Mouse (Mus musculus) forebrain, embryonic 11.5 days (tissue): Measurements from ENCODE around the gene Cxcr6. TPM values are rescaled to one million over a fixed set of nuclear protein-coding genes. Genes with fewer than 3 reads are reported as not detected.

Source experiments
- ATAC-seq: fragments of 200-750 bp; cut with Nextera tagmentation; replicated peaks from 2 replicates; pipeline ENCODE4 v1.8.0; 2017; ENCODE audit warnings: moderate TSS enrichment; ENCODE audit not compliant: low FRiP score
- DNase-seq: peaks from one replicate; pipeline ENCODE4 v3.0.0-alpha.2; 2017; ENCODE audit warnings: low spot score
- H3K27ac ChIP-seq: fragments of 300-500 bp; sonication (generic); 2 replicates; pipeline ENCODE4 v1.5.1; 2014; ENCODE audit warnings: low read depth, low read length
- H3K27me3 ChIP-seq: fragments of 300-500 bp; sonication (generic); 2 replicates; pipeline ENCODE4 v1.6.1; 2014; ENCODE audit warnings: mild to moderate bottlenecking, low read length, mixed read lengths; ENCODE audit not compliant: control insufficient read depth, insufficient read depth
- H3K36me3 ChIP-seq: fragments of 300-500 bp; sonication (generic); 2 replicates; pipeline ENCODE4 v1.6.1; 2014; ENCODE audit warnings: mild to moderate bottlenecking, low read length, moderate library complexity, mixed read lengths; ENCODE audit not compliant: control insufficient read depth, insufficient read depth
- H3K4me1 ChIP-seq: fragments of 300-500 bp; sonication (generic); replicated peaks from 2 replicates; pipeline ENCODE4 v1.6.1; 2014; ENCODE audit warnings: low read length, mixed read lengths; ENCODE audit not compliant: control insufficient read depth, insufficient read depth
- H3K4me2 ChIP-seq: fragments of 300-500 bp; sonication (generic); 2 replicates; pipeline ENCODE4 v1.6.1; 2014; ENCODE audit warnings: low read depth, mild to moderate bottlenecking, low read length, moderate library complexity, mixed read lengths; ENCODE audit not compliant: severe bottlenecking
- H3K4me3 ChIP-seq: fragments of 300-500 bp; sonication (generic); 2 replicates; pipeline ENCODE4 v1.5.1; 2014; ENCODE audit warnings: low read depth, low read length
- H3K9ac ChIP-seq: fragments of 300-500 bp; sonication (generic); 2 replicates; pipeline ENCODE4 v1.6.1; 2014; ENCODE audit warnings: low read length
- H3K9me3 ChIP-seq: fragments of 300-500 bp; sonication (generic); 2 replicates; pipeline ENCODE4 v1.6.1; 2016; ENCODE audit warnings: low read length, mixed read lengths; ENCODE audit not compliant: control insufficient read depth
- WGBS: fragments of 180-500 bp; shearing (Covaris S2); extraction: QIAGEN DNeasy Blood & Tissue Kit; methylation state at CpG from one replicate; pipeline ENCODE4 v1.1.7; 2014; 5-methylcytosine and 5-hydroxymethylcytosine counted together
- polyA plus RNA-seq: library from polyadenylated mRNA; unstranded; fragments of >200 nt; fragmentation: Nextera tagmentation; extraction: Ambion mirVana; gene quantifications from 2 replicates; pipeline ENCODE4 v1.2.1, GENCODE M21; 2014

Gene Cxcr6
- 0.09 and 0.19 TPM in 2 replicates for polyA plus RNA-seq

DNA sequence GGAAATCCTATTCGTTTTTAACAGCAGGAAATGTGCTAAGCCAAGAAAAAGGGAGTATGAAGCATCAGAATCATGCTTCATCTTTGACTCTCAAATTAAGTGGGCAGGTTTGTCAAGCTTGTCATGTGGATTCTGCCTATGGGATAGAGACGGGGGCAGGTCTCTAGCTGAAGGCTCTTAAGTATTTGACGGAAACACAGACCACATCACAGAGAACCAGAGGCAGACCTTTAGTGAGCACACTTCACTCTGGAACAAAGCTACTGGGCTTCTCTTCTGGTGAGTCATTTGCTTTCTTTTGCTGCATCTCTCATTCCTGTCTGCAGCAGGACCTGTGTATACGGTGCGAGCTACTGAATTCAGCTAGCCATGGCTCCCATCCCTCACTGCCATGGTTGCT lies at the start of gene Cxcr6:
Cxcr6 (plus strand) TSS at position 209 of the 400 bp plus-strand sequence.
- Histone ChIP-seq H3K9ac (no peak within 1 kb of the TSS), H3K27me3 (no peaks in the 10 kb centered on the region), H3K9me3 (no peaks in the 10 kb centered on the region), H3K27ac (no peak within 1 kb of the TSS), H3K4me1 (no peaks in the 10 kb centered on the region), H3K4me3 (no peak within 1 kb of the TSS), H3K4me2 (no peak within 1 kb of the TSS), H3K36me3 (no peaks in the 10 kb centered on the region)
- DNase-seq (no peak), ATAC-seq (no peak)
- WGBS, result 94% methylated on average over 5 of the region's 5 CpGs

DNA sequence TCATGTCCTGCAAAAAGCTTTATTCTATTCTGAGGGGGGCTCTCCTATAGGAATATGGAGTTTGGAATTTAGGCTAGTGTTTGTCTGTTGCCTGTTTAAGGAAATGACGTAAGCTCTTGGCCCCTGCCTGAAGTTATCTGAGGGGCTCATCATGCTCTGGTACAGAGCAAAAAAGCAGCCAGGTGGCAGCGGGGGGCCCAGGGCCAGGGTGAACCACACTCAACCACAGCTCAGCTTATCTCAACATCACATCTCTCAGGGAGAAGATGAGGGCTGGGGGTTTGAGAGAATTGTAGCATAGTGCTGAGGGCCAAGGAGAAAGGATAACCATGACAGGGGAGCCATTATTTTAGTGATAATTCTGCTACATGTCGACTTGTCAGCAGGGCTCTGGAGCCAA lies 49.5 kb upstream of the Cxcr6 start:
- no peak overlapping the region for H3K9ac ChIP-seq
- no peak overlapping the region for H3K4me3 ChIP-seq
- H3K27me3 ChIP-seq, result no peaks in the 10 kb centered on the region
- H3K27ac ChIP-seq, result no peak overlapping the region
- no peaks in the 10 kb centered on the region for H3K36me3 ChIP-seq
- H3K4me1 ChIP-seq, result no peaks in the 10 kb centered on the region
- 86% methylated on average over 3 of the region's 3 CpGs for WGBS
- H3K9me3 ChIP-seq, result no peaks in the 10 kb centered on the region
- DNase-seq (no peak), ATAC-seq (no peak)
- H3K4me2 ChIP-seq, result no peak overlapping the region

DNA sequence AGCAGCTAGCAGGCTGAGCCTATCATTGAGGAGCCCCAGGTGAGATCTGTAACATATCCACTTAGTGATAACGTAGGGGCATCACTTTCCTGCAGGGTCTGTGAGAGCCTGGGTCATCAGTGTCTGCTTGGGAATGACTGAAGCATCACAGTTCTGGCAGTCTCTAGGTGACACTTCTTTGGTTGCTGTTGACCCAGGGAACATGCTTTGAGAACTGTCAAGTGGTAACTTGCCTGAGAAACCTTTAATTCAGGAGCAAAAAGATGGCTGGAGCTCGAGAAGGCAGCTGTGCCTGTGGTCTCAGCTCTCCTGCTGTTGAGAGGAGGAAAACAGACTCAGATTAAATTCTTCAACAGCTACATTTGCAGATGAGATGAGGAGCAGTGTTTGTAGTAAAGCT lies 48.9 kb upstream of the Cxcr6 start:
- H3K9ac ChIP-seq, result no peak overlapping the region
- no peak overlapping the region for H3K4me2 ChIP-seq
- no peak overlapping the region for H3K4me3 ChIP-seq
- no peak overlapping the region for H3K27ac ChIP-seq
- no peaks in the 10 kb centered on the region for H3K9me3 ChIP-seq
- no peak for ATAC-seq
- WGBS, result 62% methylated on average over 2 of the region's 2 CpGs
- no peaks in the 10 kb centered on the region for H3K4me1 ChIP-seq
- no peak for DNase-seq
- no peaks in the 10 kb centered on the region for H3K36me3 ChIP-seq
- no peaks in the 10 kb centered on the region for H3K27me3 ChIP-seq

DNA sequence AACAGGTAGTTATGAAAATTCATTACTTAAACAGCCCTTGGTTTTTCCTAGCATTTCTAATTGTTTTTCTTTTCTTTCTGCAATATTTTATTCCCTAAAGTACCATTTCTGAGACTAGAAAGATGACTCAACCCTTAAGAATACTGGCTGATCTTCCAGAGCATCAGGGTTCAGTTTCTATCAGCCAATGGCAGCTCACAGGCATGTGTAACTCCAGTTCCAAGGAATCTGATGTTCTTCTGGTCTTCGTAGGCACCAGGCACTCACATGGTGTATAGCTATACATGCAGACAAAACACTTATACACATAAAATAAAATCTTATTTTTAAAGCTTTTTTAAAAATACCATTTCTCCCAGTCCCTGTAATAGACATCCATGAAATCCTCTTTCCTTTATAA lies 48.1 kb upstream of the Cxcr6 start:
- DNase-seq (no peak), ATAC-seq (no peak)
- Histone ChIP-seq H3K27ac (no peak overlapping the region), H3K9ac (no peak overlapping the region), H3K4me1 (no peaks in the 10 kb centered on the region), H3K27me3 (no peaks in the 10 kb centered on the region), H3K9me3 (no peaks in the 10 kb centered on the region), H3K36me3 (no peaks in the 10 kb centered on the region), H3K4me2 (no peak overlapping the region), H3K4me3 (no peak overlapping the region)
- 77% methylated on average over 1 of the region's 1 CpGs for WGBS

DNA sequence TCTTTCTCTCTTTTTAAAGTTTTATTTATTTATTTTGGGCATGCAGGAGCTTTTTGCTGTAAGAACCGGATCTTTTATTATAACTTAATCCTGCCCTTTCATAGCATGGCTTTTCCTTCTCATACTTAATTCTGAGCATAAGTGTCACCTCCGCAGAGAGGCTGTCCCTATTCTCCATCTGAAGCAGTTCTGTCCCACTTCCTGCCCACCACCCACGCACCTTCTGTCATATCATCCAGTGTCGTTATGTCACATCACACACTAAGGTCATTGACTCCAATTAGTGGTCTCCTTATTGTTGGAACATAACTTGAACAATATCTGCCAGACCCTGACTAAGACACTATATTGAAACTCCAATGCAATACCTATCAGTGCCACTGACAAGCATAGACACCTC lies 47.6 kb upstream of the Cxcr6 start:
- no peak for DNase-seq
- Histone ChIP-seq H3K4me3 (no peak overlapping the region), H3K4me2 (no peak overlapping the region), H3K4me1 (no peaks in the 10 kb centered on the region), H3K36me3 (no peaks in the 10 kb centered on the region), H3K9me3 (no peaks in the 10 kb centered on the region), H3K27ac (no peak overlapping the region), H3K27me3 (no peaks in the 10 kb centered on the region), H3K9ac (no peak overlapping the region)
- no peak for ATAC-seq
- WGBS, result 83% methylated on average over 4 of the region's 4 CpGs

DNA sequence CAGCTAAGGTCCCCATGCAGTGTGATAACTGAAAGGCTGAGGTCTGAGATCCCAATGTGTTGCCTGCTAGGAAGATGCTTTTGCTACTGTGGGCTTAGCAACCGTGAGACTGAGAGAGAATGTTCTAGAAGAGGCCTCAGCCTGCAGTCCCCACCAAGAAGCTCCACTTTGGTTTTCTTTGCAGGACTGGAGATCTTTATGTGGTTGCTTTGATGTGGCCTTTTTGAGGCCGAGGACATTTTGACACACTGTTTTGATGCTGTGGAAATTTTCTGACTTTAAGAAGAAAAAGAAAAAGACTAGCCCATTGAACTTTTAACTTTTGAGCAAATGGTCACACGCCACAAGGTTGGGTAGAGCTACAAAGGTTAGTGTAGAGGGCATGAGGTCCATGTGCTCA lies 45.5 kb upstream of the Cxcr6 start:
- ATAC-seq, result no peak
- H3K4me3 ChIP-seq, result no peak overlapping the region
- 88% methylated on average over 3 of the region's 3 CpGs for WGBS
- no peaks in the 10 kb centered on the region for H3K36me3 ChIP-seq
- no peak overlapping the region for H3K27ac ChIP-seq
- no peak overlapping the region for H3K9ac ChIP-seq
- H3K27me3 ChIP-seq, result no peaks in the 10 kb centered on the region
- no peak for DNase-seq
- no peaks in the 10 kb centered on the region for H3K9me3 ChIP-seq
- no peak overlapping the region for H3K4me2 ChIP-seq
- H3K4me1 ChIP-seq, result no peaks in the 10 kb centered on the region

DNA sequence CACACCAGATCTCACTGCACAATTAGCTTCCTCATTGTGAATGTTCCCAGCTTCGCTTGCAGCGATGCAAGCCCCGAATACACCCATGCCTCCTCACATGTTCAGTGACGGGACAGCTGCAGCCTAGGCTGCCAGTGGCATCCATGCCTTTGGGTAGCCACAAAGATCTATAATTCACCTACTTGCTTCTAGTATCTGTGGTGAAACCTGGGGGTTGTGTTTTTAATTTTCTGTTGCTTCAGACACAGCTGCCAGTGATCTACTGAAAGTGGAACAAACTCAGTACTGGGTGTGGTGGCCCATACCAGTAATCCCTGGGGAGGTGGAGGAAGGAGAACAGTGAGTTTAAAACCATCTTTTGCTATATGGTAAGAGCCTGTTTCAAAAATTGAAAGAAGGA lies 43.4 kb upstream of the Cxcr6 start:
- no peak overlapping the region for H3K4me3 ChIP-seq
- DNase-seq (no peak), ATAC-seq (no peak)
- no peak overlapping the region for H3K9ac ChIP-seq
- H3K4me1 ChIP-seq, result no peaks in the 10 kb centered on the region
- WGBS, result 88% methylated on average over 4 of the region's 4 CpGs
- no peak overlapping the region for H3K4me2 ChIP-seq
- H3K27me3 ChIP-seq, result no peaks in the 10 kb centered on the region
- no peaks in the 10 kb centered on the region for H3K36me3 ChIP-seq
- H3K9me3 ChIP-seq, result no peaks in the 10 kb centered on the region
- no peak overlapping the region for H3K27ac ChIP-seq

DNA sequence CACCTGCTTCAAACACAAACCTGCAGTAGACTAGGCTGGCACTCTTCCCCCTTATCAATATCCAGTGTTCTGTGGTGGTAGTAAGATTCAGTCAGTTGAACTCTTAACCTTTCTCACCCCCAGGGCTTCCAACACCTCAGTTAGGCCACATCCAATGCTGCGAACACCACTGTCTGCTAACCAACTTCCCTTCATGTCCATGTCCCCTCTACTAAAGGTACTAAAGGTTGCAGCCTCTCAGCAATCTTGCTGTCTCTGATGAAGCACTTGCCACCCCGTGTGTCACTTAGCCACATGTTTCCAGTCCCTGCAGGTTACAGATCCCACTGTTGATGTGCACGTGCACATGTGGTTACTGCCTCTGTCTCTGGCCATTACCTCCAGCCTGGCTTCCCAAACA lies 42.5 kb upstream of the Cxcr6 start:
- no peak overlapping the region for H3K4me2 ChIP-seq
- H3K27me3 ChIP-seq, result no peaks in the 10 kb centered on the region
- no peak overlapping the region for H3K9ac ChIP-seq
- H3K4me1 ChIP-seq, result no peaks in the 10 kb centered on the region
- ATAC-seq (no peak), DNase-seq (no peak)
- 84% methylated on average over 3 of the region's 3 CpGs for WGBS
- no peak overlapping the region for H3K4me3 ChIP-seq
- no peaks in the 10 kb centered on the region for H3K36me3 ChIP-seq
- no peak overlapping the region for H3K27ac ChIP-seq
- H3K9me3 ChIP-seq, result no peaks in the 10 kb centered on the region

DNA sequence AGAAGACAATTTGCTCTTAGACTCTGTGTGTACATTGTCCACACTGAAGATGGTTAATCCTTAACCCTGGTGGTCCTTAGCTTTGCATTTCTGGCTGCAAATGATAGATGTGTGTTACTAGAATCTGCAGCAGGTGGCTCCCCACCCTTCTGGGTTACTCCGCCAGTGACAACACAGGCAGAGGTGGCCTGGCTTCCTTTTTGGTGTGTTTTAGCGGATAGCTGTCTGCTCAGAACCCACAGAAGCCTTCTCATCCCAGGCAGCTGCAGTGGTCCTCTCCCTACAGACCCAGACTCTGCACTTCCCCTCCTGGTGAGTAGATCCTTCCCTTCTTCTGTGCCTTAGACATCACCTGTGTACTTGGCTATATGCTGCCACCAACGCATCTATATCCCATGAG lies 39.3 kb upstream of the Cxcr6 start:
- Histone ChIP-seq H3K27ac (no peak overlapping the region), H3K4me3 (no peak overlapping the region), H3K36me3 (no peaks in the 10 kb centered on the region), H3K4me1 (no peaks in the 10 kb centered on the region), H3K9me3 (no peaks in the 10 kb centered on the region), H3K27me3 (no peaks in the 10 kb centered on the region), H3K9ac (no peak overlapping the region), H3K4me2 (no peak overlapping the region)
- no peak for DNase-seq
- no peak for ATAC-seq
- WGBS, result 81% methylated on average over 3 of the region's 3 CpGs
